Mouse (Mus musculus): Measurements from ENCODE around the gene Tapbpl.

The Tapbpl gene

GRCm38 (mm10) chr6:125239547-125239946 lies 7.9 kb upstream of the Tapbpl start:
- DNase-seq (ENCODE audit: low spot score in 2 of 2) = no peak

DNA sequence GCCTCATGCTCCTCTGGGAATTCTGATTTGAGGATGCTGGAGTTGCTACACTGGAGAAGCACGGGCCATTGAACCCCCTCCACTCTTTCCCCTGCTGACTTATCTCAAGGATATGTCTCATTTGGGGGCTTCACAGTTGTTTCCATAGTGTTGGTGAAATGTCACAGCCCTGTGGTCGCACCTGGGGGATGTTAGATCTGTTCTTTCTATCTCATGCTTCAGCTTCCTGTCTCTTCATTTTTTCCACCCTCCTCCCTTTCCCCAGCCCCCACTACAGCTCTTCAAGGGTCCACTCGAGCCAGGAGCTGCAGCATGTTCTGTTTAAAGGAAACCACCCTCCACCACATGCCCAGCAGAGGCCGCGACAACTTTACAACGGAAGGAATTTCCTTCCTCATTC lies 6.7 kb upstream of the Tapbpl start:
- DNase-seq (ENCODE audit: low spot score in 2 of 2) = no peak

GRCm38 (mm10) chr6:125237421-125237820 lies 5.8 kb upstream of the Tapbpl start:
- DNase-seq (ENCODE audit: low spot score in 2 of 2) = no peak

- no peak for DNase-seq (ENCODE audit: low spot score in 2 of 2)
Observed at GRCm38 (mm10) chr6:125236782-125237181, 5.1 kb upstream of the Tapbpl start, which contains the start of gene Cd27. Gene Cd27, minus strand, starts transcription at chr6:125237010.

DNA sequence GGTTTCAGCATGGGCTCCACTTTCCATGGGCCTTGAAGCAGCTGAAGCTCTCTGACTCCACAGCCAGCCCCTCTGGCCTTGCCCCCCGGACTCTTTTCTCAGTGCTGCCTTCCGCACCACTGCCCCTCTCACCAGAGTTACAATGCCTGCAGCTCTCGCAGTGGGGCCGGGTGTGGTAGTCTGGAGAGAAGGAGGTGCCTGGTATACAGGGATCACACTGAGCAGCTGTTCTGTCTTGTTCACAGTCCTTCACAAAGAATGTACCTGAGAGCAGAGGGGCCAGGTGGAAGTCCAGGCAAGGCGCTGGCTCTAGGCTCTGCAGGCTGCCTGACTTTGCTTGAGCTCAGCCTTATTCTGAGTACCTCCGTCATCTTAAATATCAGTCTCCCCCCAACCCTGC lies 4.7 kb upstream of the Tapbpl start:
- no peak for DNase-seq (ENCODE audit: low spot score in 2 of 2)

DNA sequence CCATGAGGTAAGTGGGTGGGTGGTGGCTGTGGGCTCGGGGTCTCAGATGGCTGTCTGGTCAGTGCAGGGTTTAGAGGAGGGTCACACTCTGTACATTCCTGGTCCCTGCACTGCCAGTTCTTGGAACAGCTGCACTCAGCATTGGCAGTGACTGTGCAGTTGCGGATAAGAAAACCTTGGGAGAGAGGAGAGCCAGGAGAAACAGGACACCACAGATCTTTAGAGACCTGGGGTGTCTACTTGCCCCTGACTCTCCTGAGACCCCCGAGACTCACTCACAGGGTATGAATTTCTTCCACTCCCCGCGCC lies 2.8 kb upstream of the Tapbpl start:
- no peak for DNase-seq (ENCODE audit: low spot score in 2 of 2)

GRCm38 (mm10) chr6:125233816-125234519 lies 2.3 kb upstream of the Tapbpl start:
- no peak for DNase-seq (ENCODE audit: low spot score in 2 of 2)

DNA sequence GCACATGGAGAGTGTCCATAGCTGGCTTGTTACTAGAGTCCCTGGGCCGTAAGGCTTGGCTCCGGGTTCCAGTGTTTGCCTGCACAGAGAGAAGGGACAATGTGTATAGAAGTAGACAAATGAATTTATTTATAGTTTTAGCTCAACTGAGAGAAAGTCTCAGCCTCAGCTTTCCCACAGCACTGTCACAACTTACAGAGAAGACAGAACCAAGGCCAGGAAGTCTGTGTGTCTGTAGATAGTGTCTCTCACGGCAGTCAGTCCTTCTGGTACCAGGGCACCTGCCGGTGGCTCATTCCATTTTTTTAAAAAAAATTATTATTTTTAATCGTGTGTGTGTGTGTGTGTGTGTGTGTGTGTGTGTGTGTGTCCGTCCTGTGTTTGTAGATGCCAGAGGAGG lies 856 bp upstream of the Tapbpl start:
- no peak for DNase-seq (ENCODE audit: low spot score in 2 of 2)

DNA sequence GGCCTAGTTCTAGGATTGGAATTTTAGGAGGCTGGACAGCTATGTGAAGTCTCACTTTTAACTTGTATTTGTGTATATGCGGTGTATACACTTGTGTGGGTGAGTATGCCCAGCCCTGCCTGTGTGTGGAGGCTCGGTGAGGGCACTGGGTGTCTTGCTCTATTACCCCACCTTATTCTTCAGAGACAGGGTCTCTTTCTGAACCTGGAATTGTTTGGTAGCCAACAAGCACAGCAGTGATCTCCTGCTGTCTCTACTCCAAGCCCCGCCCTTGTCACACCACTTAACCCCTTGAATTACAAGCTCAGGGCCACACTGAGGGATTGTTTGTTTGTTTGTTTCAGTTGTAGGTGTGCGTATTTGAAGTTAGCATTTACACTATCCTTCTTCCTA lies 381 bp upstream of the Tapbpl start:
- DNase-seq (ENCODE audit: low spot score in 2 of 2) = no peak

DNA sequence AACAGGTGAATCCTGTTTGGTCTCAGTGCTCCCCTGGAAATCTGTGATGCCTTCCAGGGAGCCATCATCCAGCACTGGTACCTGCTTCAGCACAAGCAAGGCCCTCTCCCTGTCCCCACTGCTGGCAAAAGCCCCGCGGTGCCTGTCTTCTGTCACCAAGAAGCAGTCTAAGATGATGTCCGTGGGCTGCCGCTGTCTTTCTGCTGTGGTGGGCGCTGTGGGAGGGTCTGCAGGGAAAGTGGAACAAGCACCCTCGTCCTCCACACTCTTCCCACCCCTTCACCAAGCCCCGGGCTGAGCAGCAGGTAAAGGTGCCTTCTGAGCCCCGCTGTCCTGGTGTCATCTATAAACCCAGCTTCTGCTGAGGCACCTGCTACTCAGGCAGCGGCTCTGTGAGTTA lies 1.1 kb downstream of the Tapbpl start:
- no peak for DNase-seq (ENCODE audit: low spot score in 2 of 2)

- DNase-seq (ENCODE audit: low spot score in 2 of 2) = no peak
Observed at GRCm38 (mm10) chr6:125225518-125226115, 6.0 kb downstream of the Tapbpl start.

DNA sequence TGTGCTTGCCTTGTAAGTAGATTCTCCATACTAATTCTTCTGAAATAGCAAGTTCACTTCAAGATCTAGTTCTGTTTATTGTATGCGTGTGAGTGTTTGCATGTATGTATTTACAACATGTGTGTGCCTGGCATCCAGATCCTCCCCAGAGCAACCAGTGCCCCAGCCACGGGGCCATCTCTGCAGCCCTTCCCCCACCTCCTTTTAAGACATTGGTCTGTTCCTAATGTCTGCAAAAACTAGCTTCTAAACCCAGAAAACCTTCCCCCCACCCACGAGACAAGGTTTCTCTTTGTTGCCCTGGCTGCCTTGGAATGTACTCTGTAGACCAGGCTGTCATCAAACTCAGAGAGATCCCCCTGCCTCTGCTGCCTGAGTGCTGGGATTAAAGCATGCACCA lies 9.1 kb downstream of the Tapbpl start:
- DNase-seq (ENCODE audit: low spot score in 2 of 2) = no peak

DNA sequence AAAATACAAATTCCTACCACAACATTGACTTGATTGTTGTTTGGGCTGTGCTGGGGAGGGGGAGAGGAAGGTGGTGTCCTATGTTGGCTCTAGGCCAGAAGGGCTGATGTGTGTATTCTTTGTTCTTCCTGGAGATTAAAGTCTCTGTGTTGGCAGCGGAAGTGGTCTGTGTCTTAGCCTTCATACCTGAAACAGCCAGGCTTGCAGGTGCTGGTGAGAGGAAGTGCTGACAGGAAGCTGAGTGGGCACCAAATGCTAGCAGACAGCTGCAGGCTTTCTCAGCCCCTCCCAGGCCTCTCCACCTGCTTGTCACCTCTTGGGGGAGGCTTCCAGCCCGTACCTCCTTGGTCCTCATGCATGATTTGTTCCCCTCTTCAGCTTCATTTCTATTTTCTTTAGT lies 9.5 kb downstream of the Tapbpl start:
- no peak for DNase-seq (ENCODE audit: low spot score in 2 of 2)

- DNase-seq (ENCODE audit: low spot score in 2 of 2) = no peak
Observed at GRCm38 (mm10) chr6:125221115-125221745, 10.4 kb downstream of the Tapbpl start.

DNA sequence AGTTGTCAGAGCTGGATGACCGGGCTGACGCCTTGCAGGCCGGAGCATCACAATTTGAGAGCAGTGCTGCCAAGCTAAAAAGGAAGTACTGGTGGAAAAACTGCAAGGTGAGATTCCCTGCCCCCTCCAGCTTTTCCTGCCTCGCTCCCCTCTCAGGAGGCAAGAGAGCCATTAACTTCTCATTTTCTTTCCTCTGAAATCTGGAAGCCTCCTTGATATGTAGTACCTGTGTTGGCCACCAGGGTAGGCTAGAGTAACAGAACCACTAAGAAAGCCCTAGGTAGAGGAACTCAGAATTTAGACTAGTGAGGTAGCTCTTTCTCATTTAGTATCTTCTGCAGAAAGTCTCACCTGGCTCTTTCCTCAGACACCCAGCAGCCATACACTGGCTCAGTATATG lies 12.7 kb downstream of the Tapbpl start:
- DNase-seq (ENCODE audit: low spot score in 2 of 2) = peak; percentile 71 to 72

- peak in 1 of 2 experiments; percentile 46 for DNase-seq (ENCODE audit: low spot score in 2 of 2)
Observed at GRCm38 (mm10) chr6:125217899-125218298, 13.8 kb downstream of the Tapbpl start.

GRCm38 (mm10) chr6:125216898-125217297 lies 14.8 kb downstream of the Tapbpl start:
- DNase-seq (ENCODE audit: low spot score in 2 of 2) = no peak

GRCm38 (mm10) chr6:125215148-125215954 lies 16.3 kb downstream of the Tapbpl start, which contains the start of gene Vamp1:
Gene Vamp1, plus strand, starts transcription at chr6:125215551.
- DNase-seq (ENCODE audit: low spot score in 2 of 2) = peak; percentile 95 to 98

DNA sequence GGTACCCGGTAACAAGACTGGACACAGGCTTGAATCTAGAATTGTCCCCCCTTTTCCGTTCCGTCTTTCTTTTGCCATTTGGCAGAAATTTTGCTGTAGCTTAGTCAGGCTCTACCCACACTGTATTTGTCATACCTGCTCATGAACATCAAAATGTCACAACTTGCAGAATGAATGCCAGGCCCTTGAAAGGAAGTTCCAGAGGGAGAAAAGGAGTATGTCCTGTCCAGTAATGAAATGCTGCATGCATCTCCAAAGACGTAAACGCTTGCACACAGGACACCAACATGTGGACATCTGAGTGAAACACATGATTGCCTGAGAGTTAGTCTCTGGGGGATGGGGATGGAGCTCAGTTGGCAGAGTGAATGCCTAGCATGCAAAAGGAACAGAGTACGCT lies 17.9 kb downstream of the Tapbpl start:
- no peak for DNase-seq (ENCODE audit: low spot score in 2 of 2)

- no peak for DNase-seq (ENCODE audit: low spot score in 2 of 2)
Observed at GRCm38 (mm10) chr6:125213129-125213528, 18.5 kb downstream of the Tapbpl start.

GRCm38 (mm10) chr6:125212621-125213020 lies 19.0 kb downstream of the Tapbpl start:
- no peak for DNase-seq (ENCODE audit: low spot score in 2 of 2)

DNA sequence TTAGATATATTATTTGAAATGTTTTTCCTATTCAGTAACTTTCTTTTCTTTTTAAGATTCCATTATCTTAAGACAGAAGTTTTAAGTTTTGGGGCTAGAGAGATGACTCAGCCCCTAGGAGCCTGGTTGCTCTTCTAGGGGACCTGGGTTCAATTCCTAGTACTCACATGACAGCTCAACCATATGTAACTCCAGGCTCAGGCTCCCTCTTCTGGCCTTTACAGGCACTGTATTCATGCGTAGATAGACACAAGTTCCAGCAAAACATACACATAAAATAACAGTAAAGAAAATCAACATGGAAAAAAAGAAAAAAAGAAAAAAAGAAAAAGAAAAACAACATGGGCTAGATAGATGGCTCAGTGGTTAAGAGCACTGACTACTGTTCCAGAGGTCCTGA lies 21.2 kb downstream of the Tapbpl start:
- no peak for DNase-seq (ENCODE audit: low spot score in 2 of 2)
